ENCODE assay signal across 24 mouse cellular contexts in genomic region chr13:98389092-98389491, GRCm38 (mm10). TPM values are rescaled to one million over a fixed set of nuclear protein-coding genes. Genes with fewer than 3 reads are reported as not detected.
"Had no signal": no experiment of that assay in that cellular context is flagged by ENCODE, and none has a peak within 500 bp of the region (broad histone marks: within the 10 kb centered on the region; RNA-seq: fewer than 3 reads in every experiment).

No protein-coding gene starts in this region.

- H3K9me3 ChIP-seq: liver, embryonic 15.5 days; midbrain, embryonic 12.5 days had no signal

- H3K36me3 ChIP-seq: liver, embryonic 15.5 days; midbrain, embryonic 10.5 days; midbrain, embryonic 12.5 days; neural tube, embryonic 12.5 days had no signal

- H3K4me2 ChIP-seq: liver, embryonic 15.5 days; lung, embryonic 14.5 days; midbrain, embryonic 12.5 days; neural tube, embryonic 12.5 days had no signal

- H3K9ac ChIP-seq: liver, embryonic 15.5 days; lung, embryonic 14.5 days; midbrain, embryonic 12.5 days; neural tube, embryonic 12.5 days had no signal

- ATAC-seq: midbrain, embryonic 16.5 days had no signal

- H3K4me1 ChIP-seq: liver, embryonic 15.5 days had no signal

- DNase-seq: lung, adult 18-20 months; lung, embryonic 14.5 days; lung, postnatal 10 days; lung, postnatal 4 days; midbrain, embryonic 14.5 days; retina, postnatal 1 day; right cerebral cortex, adult 18-20 months; right cerebral cortex, postnatal 25 days; right cerebral cortex, postnatal 4 days; spleen, adult 18-20 months; thymus, adult 18-20 months; thymus, postnatal 14 days; thymus, postnatal 36 days had no signal

- H3K27ac ChIP-seq: liver, embryonic 15.5 days; midbrain, embryonic 10.5 days; midbrain, embryonic 12.5 days; neural tube, embryonic 12.5 days had no signal

- H3K4me3 ChIP-seq: liver, embryonic 15.5 days; midbrain, embryonic 10.5 days; midbrain, embryonic 12.5 days; neural tube, embryonic 12.5 days had no signal

RNA-seq across cellular contexts. Expression of gene Foxd1, which starts 35.0 kb away (rescaled TPM):
- total RNA-seq: megakaryocyte, adult 5-6 weeks; megakaryocyte-erythroid progenitor cell, adult 5-6 weeks; neutrophil, adult 5-6 weeks had no signal
- polyA plus RNA-seq: liver, embryonic 15.5 days; lung, embryonic 14.5 days; lung, embryonic 16.5 days; small intestine, adult 2 months; stomach, embryonic 14.5 days had no signal
